Mouse (Mus musculus) adrenal gland (tissue): ENCODE results near the gene Mum1.

Experiments
- intact Hi-C: fragments of 180-260 bp; cut with DNase I; formaldehyde crosslinking; loops from one replicate; pipeline ENCODE4 v1.15.1; 2025

Mum1 gene

DNA sequence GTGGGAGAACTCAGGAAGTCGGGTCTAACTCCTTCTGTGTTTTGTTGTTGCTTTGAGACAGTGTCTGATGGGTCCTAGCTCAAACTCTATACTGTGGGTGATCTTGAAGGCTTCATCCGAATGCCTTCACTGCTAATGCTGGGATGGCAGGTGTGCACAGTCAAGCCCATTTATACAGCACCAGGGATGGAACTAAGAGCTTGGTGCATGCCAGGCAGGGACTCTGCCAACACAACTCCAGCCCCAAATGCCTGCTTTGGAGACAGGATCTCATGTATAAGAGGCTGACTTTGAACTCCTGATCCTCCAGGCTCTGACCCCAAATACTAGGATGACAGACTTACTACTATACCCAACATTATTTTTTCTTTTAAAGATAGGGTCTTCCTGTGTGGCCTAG lies 23.8 kb downstream of the Mum1 start:
- intact Hi-C loops: no loop called here

DNA sequence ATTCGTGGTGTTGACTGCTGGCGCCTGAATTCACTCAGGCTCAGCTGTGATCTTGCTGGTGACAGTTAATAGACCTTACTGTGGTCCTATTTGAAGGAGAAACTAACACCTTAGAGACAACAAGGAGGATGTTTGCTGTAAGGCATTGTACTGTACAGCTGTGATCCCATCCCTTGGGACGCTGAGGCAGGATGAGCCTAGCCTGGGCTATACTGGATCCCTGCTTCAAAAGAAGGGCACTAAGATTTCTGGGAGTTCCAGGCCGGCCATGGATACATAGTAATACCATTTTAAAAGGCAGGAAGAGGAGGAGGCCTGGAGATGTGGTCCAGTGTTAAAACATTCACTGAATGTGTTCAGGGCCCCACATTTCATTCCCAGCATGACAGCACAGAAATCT lies 24.3 kb downstream of the Mum1 start:
- intact Hi-C loops: no loop called here

DNA sequence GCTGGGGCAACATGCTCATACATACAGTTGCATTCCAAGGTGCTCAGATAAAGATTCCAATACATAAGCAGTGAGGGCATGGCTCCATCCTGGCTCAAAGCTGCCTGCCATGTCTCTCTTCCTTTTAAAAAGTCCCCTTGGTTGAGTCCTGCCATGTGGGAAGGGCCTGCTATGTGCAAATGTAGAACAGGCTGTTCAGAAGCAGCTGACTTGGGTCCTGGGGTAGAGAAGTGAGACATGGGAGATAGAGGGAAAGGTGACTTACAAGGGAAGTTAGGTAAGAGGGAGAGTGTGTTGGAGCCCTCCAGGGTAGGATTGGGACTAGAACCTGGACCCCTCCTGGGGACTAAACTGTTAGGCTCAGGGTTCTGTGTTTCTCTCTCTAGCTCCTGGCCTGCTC lies 25.8 kb downstream of the Mum1 start:
- intact Hi-C loops: no loop called here

DNA sequence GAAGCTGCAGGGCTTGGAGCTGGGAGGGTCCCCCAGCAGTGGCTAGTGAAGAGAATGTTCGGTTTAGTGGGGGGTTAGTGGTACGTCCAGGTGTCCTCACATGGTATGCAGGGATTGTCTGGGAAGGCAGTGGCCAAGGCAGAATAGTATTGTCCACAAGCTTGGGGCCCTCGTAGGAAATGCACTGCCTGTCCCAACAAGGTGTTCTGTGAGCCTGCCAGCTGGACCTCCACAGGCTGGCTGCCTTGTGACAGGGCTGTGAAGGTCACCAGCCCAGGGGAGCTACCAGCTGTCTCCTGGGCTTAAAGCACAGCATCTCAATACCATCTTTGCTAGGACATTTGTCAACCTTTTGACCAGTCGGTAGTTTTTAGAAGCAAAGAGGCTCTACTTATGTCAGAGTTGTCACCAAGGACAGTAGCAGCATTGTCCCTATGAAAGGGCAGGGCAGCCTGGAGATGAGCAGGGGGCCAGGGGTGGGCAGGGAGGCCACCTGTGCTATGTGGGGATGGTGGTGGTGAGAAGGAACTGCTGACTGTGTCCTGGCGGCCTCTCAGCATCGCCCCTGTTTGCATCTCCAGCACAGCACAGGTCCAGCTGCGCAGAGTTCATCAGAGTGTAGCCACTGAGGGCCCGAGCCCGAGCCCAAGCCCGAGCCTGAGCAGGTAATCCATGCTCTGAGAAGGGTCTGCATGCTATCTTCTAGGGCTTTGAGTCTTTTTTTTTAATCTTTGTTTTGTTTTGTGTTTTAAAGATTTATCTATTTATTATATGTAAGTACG lies 26.4 kb downstream of the Mum1 start:
- intact Hi-C loops: no loop called here

DNA sequence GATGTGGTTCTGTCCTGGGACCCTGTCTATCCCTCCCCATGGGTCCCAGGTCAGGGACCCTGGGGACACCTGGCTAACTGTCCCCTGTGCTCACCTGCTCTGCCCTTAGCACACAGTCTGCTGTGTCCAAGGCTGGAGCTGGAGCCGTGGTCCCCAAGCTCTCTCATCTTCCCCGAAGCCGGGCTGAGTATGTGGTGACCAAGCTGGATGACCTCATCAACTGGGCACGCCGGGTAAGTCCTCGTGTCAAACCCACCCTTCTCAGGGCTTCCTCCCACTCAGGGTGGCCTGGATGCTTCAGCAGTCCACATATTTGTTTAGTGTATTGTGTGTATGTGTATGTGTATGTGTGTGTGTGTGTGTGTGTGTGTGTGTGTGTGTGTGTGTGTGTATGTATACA lies 27.3 kb downstream of the Mum1 start:
- intact Hi-C loops: no loop called here

DNA sequence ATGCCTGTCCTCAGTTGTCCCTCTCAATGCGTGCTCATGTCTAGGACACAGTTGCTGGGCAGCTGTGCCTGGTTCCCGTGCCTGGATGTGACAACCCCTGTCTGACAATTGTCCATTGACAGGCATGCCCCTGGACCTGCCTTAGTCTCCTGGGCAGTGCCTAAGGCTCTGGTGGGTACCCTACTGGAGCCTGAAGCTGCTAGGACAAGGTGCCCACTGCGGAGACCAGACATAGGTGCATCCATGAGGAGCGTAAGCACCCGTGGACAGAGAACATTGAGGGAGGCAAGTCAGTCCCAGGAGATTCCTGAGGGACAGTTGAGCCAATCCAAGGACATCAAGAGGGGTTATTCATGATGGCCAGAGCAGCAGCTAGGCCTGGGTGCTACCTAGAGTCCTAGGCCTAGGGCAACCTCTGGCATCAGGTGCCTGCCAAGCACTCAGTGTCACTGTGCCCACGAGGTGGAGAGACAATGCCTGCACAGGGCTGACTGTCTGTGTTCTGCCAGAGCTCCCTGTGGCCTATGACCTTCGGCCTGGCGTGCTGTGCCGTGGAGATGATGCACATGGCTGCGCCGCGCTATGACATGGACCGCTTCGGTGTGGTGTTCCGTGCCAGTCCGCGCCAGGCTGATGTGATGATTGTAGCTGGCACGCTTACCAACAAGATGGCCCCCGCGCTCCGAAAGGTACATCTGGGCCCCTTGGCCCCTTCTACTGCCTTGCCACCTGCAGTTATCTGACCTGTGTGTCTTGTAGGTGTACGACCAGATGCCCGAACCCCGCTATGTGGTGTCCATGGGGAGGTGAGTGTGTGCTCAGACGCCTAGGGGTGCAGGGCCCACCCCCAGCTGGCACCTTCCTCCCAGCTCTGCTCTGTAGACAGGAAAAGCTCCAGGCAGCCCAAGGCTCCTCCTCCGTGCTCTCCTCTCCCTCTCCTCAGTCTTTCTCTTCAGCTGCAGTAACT lies 28.4 kb downstream of the Mum1 start:
- intact Hi-C loops: no loop called here

DNA sequence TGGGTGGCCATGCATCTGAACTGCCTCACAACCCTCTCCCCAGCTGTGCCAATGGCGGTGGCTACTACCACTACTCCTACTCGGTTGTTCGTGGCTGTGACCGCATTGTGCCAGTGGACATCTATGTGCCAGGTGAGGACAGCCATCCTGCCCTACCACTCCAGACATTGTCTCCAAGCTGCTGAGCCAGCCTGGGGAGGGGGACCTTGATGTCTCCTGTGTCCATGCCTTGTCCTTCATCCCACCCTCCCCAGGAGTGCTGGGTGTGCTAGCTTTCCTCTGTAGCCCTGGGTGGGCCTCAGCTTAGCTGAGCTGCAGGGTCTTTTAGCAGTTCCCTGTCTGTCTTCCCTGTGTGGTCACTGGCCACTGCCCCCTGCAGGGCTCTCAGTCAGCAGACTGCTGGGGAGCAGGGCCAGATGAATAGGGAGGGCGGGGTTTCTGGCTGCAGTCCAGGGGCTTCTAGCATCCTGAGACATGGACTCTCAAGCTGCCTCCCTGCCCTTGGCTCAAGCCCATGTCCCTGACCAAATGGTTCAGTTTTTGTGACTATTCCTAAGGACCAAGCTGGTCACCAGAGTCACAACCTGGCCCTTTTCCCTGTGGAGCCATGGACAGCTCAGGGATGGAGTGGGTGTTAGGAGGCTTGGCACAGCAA lies 29.8 kb downstream of the Mum1 start:
- intact Hi-C loops: no loop called here

DNA sequence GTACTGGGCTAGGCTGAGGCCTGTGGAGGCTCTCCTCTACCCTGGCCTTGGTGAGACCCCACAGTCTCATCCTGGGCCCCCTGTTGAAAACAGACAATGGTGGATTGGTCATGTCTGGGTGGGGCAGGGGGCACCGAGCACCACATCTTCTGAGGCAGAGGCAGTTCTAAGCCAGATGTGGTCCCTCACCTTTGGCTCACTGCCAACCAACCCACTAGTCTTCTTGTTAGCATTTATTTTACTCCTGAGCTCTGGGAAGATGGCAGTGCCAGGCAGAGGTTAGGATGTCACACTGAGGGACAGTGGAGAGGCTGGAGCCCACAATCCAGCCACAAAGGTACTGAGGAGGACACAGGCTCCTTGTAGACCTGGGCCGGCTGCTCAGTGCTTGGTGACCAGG lies 31.7 kb downstream of the Mum1 start:
- intact Hi-C loops: no loop called here

DNA sequence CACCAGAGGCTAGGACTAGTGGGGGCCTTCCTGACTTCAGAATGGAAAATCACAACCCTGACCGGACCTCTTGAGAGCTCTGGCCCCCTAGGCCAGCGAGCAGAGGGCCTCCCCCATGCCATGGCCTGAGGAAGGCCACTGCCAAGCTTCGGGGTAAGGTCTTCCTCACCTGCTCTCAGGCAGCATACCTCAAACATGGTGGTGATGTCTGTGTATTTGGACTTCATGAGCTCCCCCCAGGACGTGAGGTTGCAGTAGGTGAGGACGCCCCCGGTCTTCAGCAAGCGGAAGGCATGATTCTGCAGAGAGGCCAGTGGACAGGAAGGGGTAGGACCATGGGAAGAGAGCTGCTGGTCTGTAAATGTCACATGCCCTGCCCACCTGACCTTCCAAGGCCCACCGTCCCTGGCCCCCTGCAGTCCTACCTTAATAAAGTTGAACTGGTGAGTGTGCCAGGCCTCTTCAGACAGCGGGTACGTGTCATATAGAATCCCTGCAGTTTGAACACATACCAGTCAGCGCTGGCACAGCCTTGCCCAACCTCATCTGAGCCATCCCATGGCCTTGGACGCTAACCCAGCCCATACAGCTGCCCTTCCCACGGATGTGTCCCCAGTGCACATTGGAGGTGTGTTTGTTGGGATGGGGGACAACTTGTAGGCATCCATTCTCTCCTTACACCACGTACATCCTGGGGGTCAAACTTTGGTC lies 32.7 kb downstream of the Mum1 start:
- intact Hi-C loops: no loop called here

DNA sequence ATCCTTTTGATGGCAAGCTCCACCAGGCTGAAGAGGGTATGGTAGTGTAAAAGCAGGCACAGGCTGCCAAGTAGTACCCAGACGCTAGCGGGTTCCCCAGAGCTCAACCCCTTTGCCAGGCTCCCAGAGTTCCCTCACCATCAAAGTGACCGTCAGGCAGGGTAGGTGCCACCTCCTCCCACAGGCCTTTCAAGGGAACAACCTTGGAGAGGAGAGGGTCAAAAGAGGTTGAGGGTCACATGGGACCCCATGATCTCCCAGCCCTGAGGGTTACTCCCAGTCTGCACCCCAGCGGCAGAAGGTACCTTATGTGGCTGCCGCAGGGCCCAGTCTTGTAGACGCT lies 33.2 kb downstream of the Mum1 start:
- intact Hi-C loops: no loop called here

DNA sequence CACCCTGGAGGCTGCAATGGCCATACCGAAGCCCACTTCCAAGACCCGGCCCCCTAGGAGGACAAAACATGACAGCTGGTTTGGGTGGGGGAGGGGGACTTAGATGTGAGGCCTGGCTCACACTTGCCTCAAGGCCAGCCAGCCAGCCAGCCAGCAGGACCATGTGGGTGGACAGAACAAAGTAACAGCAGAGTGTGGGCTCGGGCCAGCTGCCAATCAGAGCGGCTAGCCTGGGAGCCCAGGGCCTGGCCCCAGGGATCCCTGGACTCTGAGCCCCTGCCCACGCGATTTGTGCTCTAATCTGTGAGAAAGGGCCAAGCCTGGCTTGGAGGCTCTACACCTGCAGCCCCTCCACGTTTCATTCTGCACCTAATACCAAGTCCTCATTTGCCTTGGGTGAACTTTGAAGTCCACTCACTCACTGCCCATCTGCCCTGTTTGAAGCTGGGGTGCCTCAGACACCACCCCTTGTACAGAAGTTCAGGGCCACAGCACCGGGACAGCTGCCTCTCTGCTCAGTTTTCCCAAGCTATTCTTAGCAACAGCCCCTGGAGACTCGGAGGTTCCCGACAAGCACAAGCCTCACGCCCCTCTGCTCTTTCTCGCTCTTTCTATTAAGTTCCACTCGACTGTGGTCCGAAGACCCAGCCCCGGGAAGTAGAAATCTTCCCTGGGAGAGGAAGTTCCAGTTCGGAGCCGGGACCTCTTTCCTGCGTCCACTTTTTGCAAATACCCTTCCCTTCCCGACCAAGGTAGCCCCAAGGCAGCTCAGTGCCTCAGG lies 33.8 kb downstream of the Mum1 start:
- intact Hi-C loops: no loop called here

DNA sequence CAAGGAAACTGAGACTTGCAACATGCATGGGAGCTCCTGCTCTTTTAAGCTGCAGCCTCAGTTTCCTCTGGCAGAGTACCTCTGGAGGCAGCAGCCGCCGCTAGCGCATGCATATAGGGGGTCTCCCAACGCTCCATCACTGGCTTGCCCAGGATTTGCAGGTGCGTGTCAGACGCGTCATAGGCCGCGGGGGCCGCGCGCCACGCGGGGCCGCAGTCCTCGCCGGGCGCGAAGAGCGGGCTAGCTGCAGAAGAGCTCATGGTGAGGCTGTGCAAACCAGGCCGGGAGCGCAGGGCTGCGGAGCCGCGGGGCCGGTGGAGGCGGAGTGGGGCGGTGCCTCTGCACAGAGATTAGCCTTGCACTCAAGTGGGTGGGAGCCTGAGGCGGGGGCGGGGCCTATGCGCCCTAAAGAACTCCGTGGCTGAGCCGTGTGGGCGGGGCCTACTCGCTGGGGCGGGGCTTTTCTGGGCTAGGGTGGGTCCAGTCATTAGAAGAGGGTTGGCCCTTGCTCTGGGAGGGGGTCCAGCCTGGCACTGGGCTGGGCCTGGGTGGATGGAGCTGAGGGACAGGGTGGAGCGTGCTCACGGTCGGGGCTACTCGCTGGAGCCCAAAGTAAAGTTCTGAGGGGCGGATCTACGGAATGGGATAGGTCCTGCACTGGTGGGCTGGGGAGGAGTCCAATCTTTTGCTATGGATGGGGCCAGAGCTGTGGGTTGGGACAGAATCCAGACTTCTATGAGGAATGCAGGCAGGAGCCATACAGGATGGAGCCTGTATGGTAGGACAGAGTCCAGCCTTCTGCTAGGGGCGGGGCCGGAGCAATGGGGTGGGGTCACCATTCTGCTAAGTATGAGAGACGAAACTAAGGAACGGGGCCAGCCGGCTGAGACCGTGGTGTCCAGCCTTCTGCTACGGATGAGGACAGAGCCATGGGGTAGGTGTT lies 34.7 kb downstream of the Mum1 start, which contains the start of the genes Gamt and Dazap1:
Gene Gamt (minus strand): TSS at position 371 of the 943 bp plus-strand sequence.
Gene Dazap1 (plus strand): TSS at position 845 of the 943 bp plus-strand sequence.
- intact Hi-C loops: no loop called here

DNA sequence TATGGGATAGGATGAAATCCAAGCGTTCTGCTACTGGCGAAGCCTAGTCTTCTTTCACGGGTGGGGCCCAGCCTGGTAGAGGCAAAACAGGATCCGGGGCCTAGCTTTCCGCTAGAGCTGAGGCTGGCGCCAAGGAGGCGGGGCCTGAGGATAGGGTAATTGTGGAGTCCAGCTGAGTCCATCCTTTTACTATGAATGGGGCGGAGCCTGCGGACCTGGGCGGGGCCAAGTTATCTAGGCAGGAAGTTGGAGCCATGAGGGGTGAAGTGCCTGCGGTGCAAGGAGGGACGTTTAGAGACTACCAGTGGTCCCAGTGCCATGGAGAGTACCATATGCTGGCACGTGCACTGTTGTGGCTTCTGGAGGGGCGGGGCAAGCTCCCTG lies 35.3 kb downstream of the Mum1 start:
- intact Hi-C loops: no loop called here

DNA sequence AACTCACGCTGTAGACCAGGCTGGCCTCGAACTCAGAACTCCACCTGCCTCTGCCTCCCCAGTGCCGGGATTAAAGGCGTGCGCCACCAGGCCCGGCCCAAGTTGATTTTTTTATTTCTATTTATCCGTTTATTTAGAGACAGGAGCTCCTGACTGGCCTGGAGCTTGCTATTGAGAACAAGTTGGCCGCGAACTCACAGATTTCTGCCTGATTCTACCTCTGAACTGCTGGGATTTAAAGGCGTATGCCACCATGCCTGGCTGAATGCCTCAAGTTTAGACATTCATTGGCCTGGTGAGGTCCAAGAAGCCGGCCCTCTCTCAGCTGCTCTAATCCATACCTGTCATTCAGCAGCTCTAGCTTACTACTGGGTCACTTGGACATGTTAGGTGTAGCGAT lies 35.9 kb downstream of the Mum1 start:
- intact Hi-C loops: no loop called here

DNA sequence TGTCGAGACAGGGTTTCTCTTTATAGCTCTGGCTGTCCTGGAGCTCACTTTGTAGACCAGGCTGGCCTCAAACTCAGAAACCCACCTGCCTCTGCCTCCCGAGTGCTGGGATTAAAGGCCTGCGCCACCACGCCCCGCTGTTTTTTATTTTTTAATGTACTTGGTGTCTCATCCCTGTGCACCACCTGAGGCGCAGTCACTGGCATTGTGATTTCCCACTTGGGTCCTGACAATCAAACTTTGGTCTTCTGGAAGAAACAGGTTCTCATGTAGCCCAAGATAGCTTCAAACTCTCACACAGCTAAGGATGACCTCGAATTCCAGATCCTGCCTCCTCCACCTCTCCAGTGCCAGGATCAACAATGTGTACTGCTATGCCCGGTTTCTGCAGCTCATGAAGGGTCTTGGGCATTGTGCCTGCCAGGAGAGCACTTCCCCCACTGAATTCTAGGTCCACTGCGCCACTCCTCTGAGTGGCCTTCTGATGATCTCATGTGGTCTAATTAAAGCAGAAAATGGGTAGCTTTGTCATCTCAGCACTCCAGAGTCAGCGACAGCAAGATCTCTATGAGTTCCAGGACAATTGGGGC lies 36.6 kb downstream of the Mum1 start:
- intact Hi-C loops: no loop called here

DNA sequence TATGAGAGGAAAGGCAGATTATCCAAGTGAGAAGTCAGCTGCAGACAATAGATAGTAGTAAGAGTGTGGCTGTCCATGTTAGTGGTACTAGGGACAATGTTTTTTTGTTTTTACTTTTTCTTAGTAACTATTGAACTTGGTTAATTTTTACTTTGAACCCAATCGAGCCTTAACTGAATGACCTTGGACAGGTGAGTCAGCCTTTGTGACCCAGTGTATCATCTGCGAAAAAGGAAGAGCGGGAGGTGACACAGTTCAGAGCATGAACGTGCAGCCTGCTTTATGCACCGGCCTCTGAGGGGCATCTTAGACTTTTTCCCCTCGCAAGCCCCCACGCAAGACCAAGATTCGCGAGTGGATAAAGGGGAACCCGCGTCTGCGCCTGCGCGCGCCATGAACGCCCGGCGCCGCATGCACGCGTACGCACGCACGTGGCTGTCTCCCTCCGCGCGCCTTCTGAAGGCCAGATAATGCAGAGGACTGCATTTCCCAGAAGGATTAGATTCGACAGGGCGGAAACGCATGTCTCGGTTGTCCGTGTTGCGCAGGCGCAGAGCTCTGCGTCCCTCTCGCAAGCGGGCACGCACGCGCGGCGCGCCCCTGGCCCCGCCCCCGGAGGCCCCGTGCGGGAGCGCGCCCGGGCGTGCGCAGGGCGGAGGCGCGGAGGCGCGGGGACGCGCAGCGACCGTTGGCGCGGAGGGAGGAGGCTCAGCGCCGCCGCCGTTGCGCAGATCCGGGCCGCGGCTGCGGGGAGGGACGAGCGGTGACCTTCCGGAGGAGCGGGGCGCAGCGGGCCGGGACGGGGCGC lies 38.3 kb downstream of the Mum1 start:
- intact Hi-C loops: no loop called here

DNA sequence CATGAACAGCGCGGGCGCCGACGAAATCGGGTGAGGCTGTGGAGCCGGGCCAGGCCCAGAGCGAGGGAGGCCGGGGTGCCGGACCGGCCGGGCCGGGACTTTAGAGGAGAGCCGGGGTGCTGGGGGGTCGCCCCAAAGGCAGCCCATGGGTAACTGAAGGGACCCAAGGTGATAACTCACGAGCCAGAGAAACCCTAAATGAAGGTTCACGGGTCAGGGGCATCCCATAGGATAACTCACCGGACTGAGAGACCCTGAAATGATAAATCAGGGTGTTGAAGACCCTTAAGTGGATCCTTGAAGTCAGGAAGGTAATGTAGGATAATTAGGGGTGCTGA lies 38.9 kb downstream of the Mum1 start:
- intact Hi-C loops: no loop called here

DNA sequence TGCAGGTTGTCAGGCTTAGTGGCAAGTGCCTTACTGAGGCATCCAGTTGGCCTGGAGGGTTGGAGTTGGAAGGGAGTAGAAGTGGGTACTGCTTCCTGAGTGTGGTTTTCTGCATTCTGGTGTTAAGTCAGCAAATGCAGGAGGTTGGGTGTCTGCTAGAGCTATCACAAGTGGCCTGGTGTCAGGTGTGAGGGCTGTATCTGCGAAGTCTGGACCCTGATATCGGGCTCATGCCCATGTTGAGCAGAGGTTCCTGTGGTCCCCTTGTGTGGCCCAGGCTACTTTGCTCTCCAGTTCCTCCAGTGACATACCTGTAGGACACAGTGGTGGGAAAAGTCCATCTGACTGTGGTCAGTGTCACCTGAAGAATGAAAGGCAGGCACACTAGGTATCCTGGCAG lies 43.9 kb downstream of the Mum1 start:
- intact Hi-C loops: no loop called here
